Comparison of ENCODE assay signal across 27 mouse cellular contexts in the genomic region with DNA sequence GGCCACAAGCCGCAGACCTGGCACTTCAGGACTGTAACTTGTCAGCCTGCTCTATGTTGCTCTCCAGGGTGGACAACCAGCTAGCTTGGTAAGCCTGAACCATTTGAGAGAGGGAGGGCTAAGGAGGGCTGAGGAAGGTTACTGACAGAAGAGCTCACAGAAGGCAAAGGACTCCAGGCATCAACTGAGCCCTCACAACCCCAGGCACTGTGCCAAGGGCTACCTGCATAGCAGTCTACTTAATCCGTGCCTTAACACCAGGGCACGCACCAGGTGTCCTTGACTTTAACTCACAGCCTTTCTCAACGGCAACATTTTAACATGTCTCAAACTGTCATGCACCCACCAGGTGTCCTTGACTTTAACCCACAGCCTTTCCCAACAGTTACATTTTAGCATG. TPM values are rescaled to one million over a fixed set of nuclear protein-coding genes. Genes with fewer than 3 reads are reported as not detected.
DNase-seq lines count a peak whose midpoint lies in the region; ATAC-seq and TF ChIP-seq lines count a peak whose summit lies in the region.
"Had no signal": no experiment of that assay in that cellular context is flagged by ENCODE, and none has a peak within 500 bp of the region (broad histone marks: within the 10 kb centered on the region; RNA-seq: fewer than 3 reads in every experiment).

No protein-coding gene starts in this region.

- no peak for ATAC-seq in liver, postnatal 0 days
- ATAC-seq: CD4-positive, CD25-positive, alpha-beta regulatory T cell, adult 4 months; forebrain, embryonic 15.5 days; hindbrain, embryonic 16.5 days; inflammation-experienced regulatory T-cells, adult 6 months; intestine, postnatal 0 days had no signal

- TF ChIP-seq CTCF in liver, postnatal 0 days (IDR thresholded peaks at IDR 0.05; ENCODE audit: low read depth), result no peak

- no peak overlapping the region for H3K4me3 ChIP-seq in liver, postnatal 0 days (ENCODE audit: low read depth, low read length)
- H3K4me3 ChIP-seq: embryonic facial prominence, embryonic 15.5 days; erythroblast, embryonic 14.5 days; forebrain, embryonic 10.5 days; forebrain, embryonic 15.5 days; heart, embryonic 13.5 days; hindbrain, embryonic 12.5 days had no signal

- H3K4me1 ChIP-seq in liver, postnatal 0 days (ENCODE audit: insufficient read depth), result no peaks in the 10 kb centered on the region
- H3K4me1 ChIP-seq: embryonic facial prominence, embryonic 15.5 days; forebrain, embryonic 10.5 days; forebrain, embryonic 15.5 days; heart, embryonic 13.5 days; hindbrain, embryonic 12.5 days had no signal

- DNase-seq in adrenal gland, postnatal 36 days, result peak; percentile 3 to 14
- DNase-seq in adrenal gland, postnatal 14 days, result no peak
- DNase-seq in cerebellum, adult 18-20 months, result peak; percentile 64 to 70
- peak; percentile 49 to 52 for DNase-seq in cerebellum, postnatal 10 days
- DNase-seq in testis, postnatal 10 days (ENCODE audit: low spot score), result peak; percentile 52
- DNase-seq in liver, postnatal 0 days, result no peak
- DNase-seq in neural tube, embryonic 10.5 days (ENCODE audit: extremely low spot score, low spot score), result no peak
- no peak for DNase-seq in urinary bladder, postnatal 10 days (ENCODE audit: low spot score)
- DNase-seq: adrenal gland, adult 8-10 months; B cell, adult 2 months; embryo, embryonic 11 days; gastrocnemius, postnatal 36 days; heart, adult 11 months; heart, postnatal 4 days had no signal

- H3K27me3 ChIP-seq in liver, postnatal 0 days (ENCODE audit: insufficient read depth, low read length), result no peaks in the 10 kb centered on the region
- H3K27me3 ChIP-seq: embryonic facial prominence, embryonic 15.5 days; forebrain, embryonic 15.5 days; hindbrain, embryonic 12.5 days had no signal

- H3K4me2 ChIP-seq in liver, postnatal 0 days (ENCODE audit: low read depth, low read length), result no peak overlapping the region
- H3K4me2 ChIP-seq: embryonic facial prominence, embryonic 15.5 days; forebrain, embryonic 15.5 days; heart, embryonic 13.5 days; hindbrain, embryonic 12.5 days had no signal

- 78% methylated on average over 4 of the region's 4 CpGs for WGBS in liver, postnatal 0 days (ENCODE audit: insufficient replicate concordance)

- no peak overlapping the region for H3K9ac ChIP-seq in liver, postnatal 0 days (replicated peaks)
- H3K9ac ChIP-seq: embryonic facial prominence, embryonic 15.5 days; forebrain, embryonic 15.5 days; heart, embryonic 13.5 days; hindbrain, embryonic 12.5 days had no signal

- no peak overlapping the region for H3K27ac ChIP-seq in liver, postnatal 0 days (ENCODE audit: low read depth)
- H3K27ac ChIP-seq: embryonic facial prominence, embryonic 15.5 days; forebrain, embryonic 10.5 days; forebrain, embryonic 15.5 days; heart, embryonic 13.5 days; hindbrain, embryonic 12.5 days had no signal

- no peaks in the 10 kb centered on the region for H3K9me3 ChIP-seq in liver, postnatal 0 days (ENCODE audit: low read length)
- H3K9me3 ChIP-seq: embryonic facial prominence, embryonic 15.5 days; forebrain, embryonic 10.5 days; forebrain, embryonic 15.5 days; heart, embryonic 13.5 days; hindbrain, embryonic 12.5 days had no signal

- TF ChIP-seq EP300 in liver, postnatal 0 days (IDR thresholded peaks at IDR 0.05; ENCODE audit: low read depth), result no peak

- H3K36me3 ChIP-seq in liver, postnatal 0 days (replicated peaks; ENCODE audit: insufficient read depth, low read length), result no peaks in the 10 kb centered on the region
- H3K36me3 ChIP-seq: embryonic facial prominence, embryonic 15.5 days; forebrain, embryonic 10.5 days; forebrain, embryonic 15.5 days; G1E; heart, embryonic 13.5 days; hindbrain, embryonic 12.5 days had no signal

RNA-seq across cellular contexts. Expression of gene Kcnk12, which starts 37.5 kb away (rescaled TPM):
- total RNA-seq in adrenal gland, postnatal 36 days (2021), result under 1 TPM; 0.20 to 0.36 TPM
- total RNA-seq in adrenal gland, postnatal 14 days (2021), result 0.26 TPM in 1 of 2 replicates, not detected in the other
- 0.52 and 1.2 TPM in 2 replicates for polyA plus RNA-seq in liver, postnatal 0 days (2015; fragmentation: Nextera tagmentation; extraction: Ambion mirVana)
- total RNA-seq: G1E; gastrocnemius, adult 8-10 months; gastrocnemius, postnatal 36 days had no signal
- polyA plus RNA-seq: CD4-positive, CD25-positive, alpha-beta regulatory T cell, adult 4 months; G1E; heart, embryonic 13.5 days; heart, postnatal 0 days; inflammation-experienced regulatory T-cells, adult 6 months; intestine, postnatal 0 days had no signal

Comparison
In these comparisons a context has a peak if more than half of its experiments do, and no peak if none do; other contexts are left out.
1. DNase-seq: peak in adrenal gland, postnatal 36 days (2 of 2), cerebellum, adult 18-20 months (2 of 2), cerebellum, postnatal 10 days (2 of 2) and testis, postnatal 10 days (single experiment); none in adrenal gland, postnatal 14 days (single experiment), liver, postnatal 0 days (single experiment), neural tube, embryonic 10.5 days (single experiment) and urinary bladder, postnatal 10 days (single experiment).